Mouse (Mus musculus) erythroblast, adult 5-6 weeks (primary cell): ENCODE results near the gene Pstpip1. TPM values are rescaled to one million over a fixed set of nuclear protein-coding genes. Genes with fewer than 3 reads are reported as not detected.
A peak's percentile ranks its signal among the peaks of the same experiment; 100 is the strongest.

Source experiments
- ATAC-seq: replicated peaks from 2 replicates; pipeline ENCODE4 v1.8.0; 2016; ENCODE audit warnings: moderate number of reproducible peaks, mild to moderate bottlenecking, moderate TSS enrichment, inconsistent platforms; ENCODE audit not compliant: poor library complexity, low FRiP score, severe bottlenecking
- total RNA-seq, 2 experiments: library from RNA; stranded (forward) in 1 of 2; stranded (reverse) in 1 of 2; fragments of 150-400 nt in 1 of 2; fragments of 200-764, 138-1000 nt in 1 of 2; gene quantifications; 2 replicates each; pipeline versions ENCODE4 v1.2.3 to v1.2.4; 2015 to 2017; ENCODE audit warnings: low replicate concordance in 2 of 2

The Pstpip1 gene
- total RNA-seq (2015; ENCODE audit: low replicate concordance) (9.0 and 19.6 TPM in 2 replicates), total RNA-seq (2017; ENCODE audit: low replicate concordance) (25.7 and 27.2 TPM in 2 replicates)

GRCm38 (mm10) chr9:56089778-56090520, at the start of gene Pstpip1:
Gene Pstpip1, plus strand, starts transcription at chr9:56089962.
- no peak for ATAC-seq

GRCm38 (mm10) chr9:56041372-56042180, 48.2 kb upstream of the Pstpip1 start, which contains the start of gene Rcn2:
Gene Rcn2, plus strand, starts transcription at chr9:56041845.
- ATAC-seq, result peak; percentile 99

GRCm38 (mm10) chr9:56042181-56042621, 47.6 kb upstream of the Pstpip1 start:
- ATAC-seq, result peak; percentile 12; the same call in 1 of the 2 replicates

- ATAC-seq, result no peak
Observed at GRCm38 (mm10) chr9:56053796-56054195, 36.0 kb upstream of the Pstpip1 start.

- no peak for ATAC-seq
Observed at GRCm38 (mm10) chr9:56056147-56056546, 33.6 kb upstream of the Pstpip1 start.

- no peak for ATAC-seq
Observed at GRCm38 (mm10) chr9:56062336-56062735, 27.4 kb upstream of the Pstpip1 start.

- no peak for ATAC-seq
Observed at GRCm38 (mm10) chr9:56065011-56065410, 24.8 kb upstream of the Pstpip1 start.

GRCm38 (mm10) chr9:56067964-56068363, 21.8 kb upstream of the Pstpip1 start:
- no peak for ATAC-seq

GRCm38 (mm10) chr9:56068630-56069029, 21.1 kb upstream of the Pstpip1 start:
- no peak for ATAC-seq

- ATAC-seq, result no peak
Observed at GRCm38 (mm10) chr9:56072861-56073260, 16.9 kb upstream of the Pstpip1 start.

GRCm38 (mm10) chr9:56074863-56075262, 14.9 kb upstream of the Pstpip1 start:
- ATAC-seq, result no peak

- ATAC-seq, result peak; percentile 78
Observed at GRCm38 (mm10) chr9:56075264-56075663, 14.5 kb upstream of the Pstpip1 start.

GRCm38 (mm10) chr9:56075901-56076620, 13.7 kb upstream of the Pstpip1 start:
- no peak for ATAC-seq

- no peak for ATAC-seq
Observed at GRCm38 (mm10) chr9:56079587-56079986, 10.2 kb upstream of the Pstpip1 start.

GRCm38 (mm10) chr9:56086524-56086923, 3.2 kb upstream of the Pstpip1 start:
- no peak for ATAC-seq

- no peak for ATAC-seq
Observed at GRCm38 (mm10) chr9:56090546-56091225, 924 bp downstream of the Pstpip1 start.

GRCm38 (mm10) chr9:56092102-56092501, 2.3 kb downstream of the Pstpip1 start:
- no peak for ATAC-seq

- ATAC-seq, result no peak
Observed at GRCm38 (mm10) chr9:56097584-56098298, 8.0 kb downstream of the Pstpip1 start.

- ATAC-seq, result no peak
Observed at GRCm38 (mm10) chr9:56100041-56100522, 10.3 kb downstream of the Pstpip1 start.
